Mouse (Mus musculus) MEL (cell line): ENCODE measurements around the gene Ccdc120.

ENCODE experiments used
- BHLHE40 ChIP-seq: IDR thresholded peaks from 2 replicates; pipeline ENCODE4 v1.6.1; 2012; ENCODE audit warnings: low read depth, mild to moderate bottlenecking, inconsistent platforms, low read length, improper control_type of control experiment, borderline replicate concordance
- CHD1 ChIP-seq: IDR thresholded peaks from 2 replicates; pipeline ENCODE4 v1.6.1; 2012; ENCODE audit warnings: low read depth, mild to moderate bottlenecking, inconsistent platforms, low read length, improper control_type of control experiment
- CTCF ChIP-seq, 3 experiments: IDR thresholded peaks in 2 of 3; conservative IDR thresholded peaks in 1 of 3; 2 replicates each; pipeline ENCODE4 v1.5.1; 2011 to 2012; ENCODE audit warnings: low read length in 3 of 3, low read depth in 2 of 3, mild to moderate bottlenecking in 2 of 3, improper control_type of control experiment in 1 of 3, inconsistent platforms in 1 of 3, mixed read lengths in 1 of 3, moderate library complexity in 1 of 3; ENCODE audit not compliant: control insufficient read depth in 1 of 3, insufficient read depth in 1 of 3, poor library complexity in 1 of 3, severe bottlenecking in 1 of 3
- EP300 ChIP-seq, 2 experiments: IDR thresholded peaks; 2 replicates each; pipeline ENCODE4 v1.6.1; 2011; ENCODE audit warnings: improper control_type of control experiment in 2 of 2, low read length in 2 of 2, low read depth in 1 of 2, mild to moderate bottlenecking in 1 of 2
- GATA1 ChIP-seq: IDR thresholded peaks from 2 replicates; pipeline ENCODE4 v1.6.1; 2011; ENCODE audit warnings: low read depth, low read length, improper control_type of control experiment
- JUND ChIP-seq: IDR thresholded peaks from 2 replicates; pipeline ENCODE4 v1.6.1; 2011; ENCODE audit warnings: low read depth, mild to moderate bottlenecking, improper control_type of control experiment, low read length
- MAFK ChIP-seq: IDR thresholded peaks from 2 replicates; pipeline ENCODE4 v1.6.1; 2011; ENCODE audit warnings: low read depth, mild to moderate bottlenecking, low read length, improper control_type of control experiment, borderline replicate concordance
- NRF1 ChIP-seq: IDR thresholded peaks from 2 replicates; pipeline ENCODE4 v1.6.1; 2014; ENCODE audit warnings: low read depth, mild to moderate bottlenecking, inconsistent platforms, low read length, improper control_type of control experiment, moderate library complexity; ENCODE audit not compliant: poor library complexity, insufficient read depth, severe bottlenecking
- POLR2A ChIP-seq, 2 experiments: IDR thresholded peaks; 2 replicates each; pipeline ENCODE4 v1.6.1; 2011 to 2012; ENCODE audit warnings: low read length in 2 of 2, mild to moderate bottlenecking in 2 of 2, control low read depth in 1 of 2, improper control_type of control experiment in 1 of 2, low read depth in 1 of 2, moderate library complexity in 1 of 2; ENCODE audit not compliant: control insufficient read depth in 1 of 2, insufficient read depth in 1 of 2, poor library complexity in 1 of 2
- UBTF ChIP-seq: IDR thresholded peaks from 2 replicates; pipeline ENCODE4 v1.6.1; 2012; ENCODE audit warnings: low read depth, mild to moderate bottlenecking, inconsistent platforms, low read length, improper control_type of control experiment, moderate library complexity, borderline replicate concordance; ENCODE audit not compliant: insufficient read depth
- ZNF384 ChIP-seq: IDR thresholded peaks from 2 replicates; pipeline ENCODE4 v1.6.1; 2012; ENCODE audit warnings: low read depth, mild to moderate bottlenecking, inconsistent platforms, low read length, improper control_type of control experiment

GRCm38 (mm10) chrX:7769302-7770017 lies 18.8 kb upstream of the Ccdc120 start:
- peak in 1 of 3 experiments; percentile 11; a peak in 1 of 6 replicates for TF ChIP-seq CTCF (IDR thresholded peaks at IDR 0.05 in 2 of 3, conservative IDR thresholded peaks at IDR 0.05 in 1 of 3; ENCODE audit: control insufficient read depth in 1 of 3, insufficient read depth in 1 of 3, low read depth in 2 of 3, low read length in 3 of 3, poor library complexity in 1 of 3, severe bottlenecking in 1 of 3)
- peak; percentile 80 to 81 for TF ChIP-seq EP300 (IDR thresholded peaks at IDR 0.05; ENCODE audit: low read depth in 1 of 2, low read length in 2 of 2)
- no peak; the same call in 1 of the 2 replicates for TF ChIP-seq BHLHE40
- no peak for TF ChIP-seq POLR2A (IDR thresholded peaks at IDR 0.05; ENCODE audit: control insufficient read depth in 1 of 2, insufficient read depth in 1 of 2, low read depth in 1 of 2, low read length in 2 of 2, poor library complexity in 1 of 2)
- TF ChIP-seq JUND, result no peak
- TF ChIP-seq GATA1, result peak; percentile 87
- no peak for TF ChIP-seq MAFK
- TF ChIP-seq ZNF384, result peak; percentile 81
- TF ChIP-seq NRF1, result no peak
- no peak for TF ChIP-seq UBTF
- TF ChIP-seq CHD1, result no peak
